Mouse (Mus musculus): Measurements from ENCODE around the gene Psap.

Gene Psap

GRCm38 (mm10) chr10:60265252-60265651 is 12.2 kb upstream of the Psap start:
- peak in 1 of 2 experiments; percentile 61 for DNase-seq

DNA sequence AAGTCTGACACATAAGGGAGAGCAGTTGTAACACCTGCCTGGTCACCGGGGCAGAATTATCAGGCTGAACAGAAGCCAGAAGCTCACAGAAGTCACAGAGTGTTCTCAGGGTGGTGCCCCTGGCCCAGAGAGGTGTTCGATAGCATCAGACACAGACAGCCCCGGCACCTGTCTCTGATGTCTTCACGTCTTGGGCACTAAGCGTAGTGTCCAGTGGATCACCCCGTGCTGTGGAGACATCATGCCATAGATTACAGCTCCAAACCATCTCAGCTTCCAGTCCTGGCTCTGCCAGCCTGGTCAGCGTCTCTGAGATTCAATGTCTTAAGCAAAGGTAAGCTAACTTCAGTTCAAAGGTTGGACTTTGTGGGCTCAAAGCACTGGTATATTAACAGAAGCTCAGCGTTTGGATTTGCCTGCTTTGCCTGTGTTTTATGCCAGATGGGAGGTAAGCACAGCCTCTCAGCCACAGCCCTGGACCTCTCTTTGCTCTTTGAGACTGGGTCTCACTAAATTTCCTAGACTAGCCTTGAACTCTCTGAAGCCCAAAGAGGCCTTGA is 10.5 kb upstream of the Psap start:
- DNase-seq = no peak

DNA sequence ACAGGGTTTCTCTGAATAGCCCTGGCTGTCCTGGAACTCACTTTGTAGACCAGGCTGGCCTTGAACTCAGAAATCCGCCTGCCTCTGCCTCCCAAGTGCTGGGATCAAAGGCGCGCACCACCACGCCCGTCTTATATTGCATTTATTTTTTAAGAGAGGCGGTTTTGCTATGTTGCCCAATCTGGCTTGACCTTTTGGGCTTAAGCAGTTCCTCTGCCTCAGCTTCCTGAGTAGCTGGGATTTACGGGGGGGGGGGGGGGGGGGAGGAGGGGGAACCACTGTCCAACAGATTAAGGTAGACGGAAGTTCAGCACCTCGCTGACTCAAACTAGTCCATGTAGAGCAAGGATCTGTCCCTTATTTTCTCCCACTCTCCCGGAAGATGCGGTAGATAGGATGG is 8.7 kb upstream of the Psap start:
- no peak for DNase-seq

GRCm38 (mm10) chr10:60269141-60270064 is 8.0 kb upstream of the Psap start:
- no peak for DNase-seq

DNA sequence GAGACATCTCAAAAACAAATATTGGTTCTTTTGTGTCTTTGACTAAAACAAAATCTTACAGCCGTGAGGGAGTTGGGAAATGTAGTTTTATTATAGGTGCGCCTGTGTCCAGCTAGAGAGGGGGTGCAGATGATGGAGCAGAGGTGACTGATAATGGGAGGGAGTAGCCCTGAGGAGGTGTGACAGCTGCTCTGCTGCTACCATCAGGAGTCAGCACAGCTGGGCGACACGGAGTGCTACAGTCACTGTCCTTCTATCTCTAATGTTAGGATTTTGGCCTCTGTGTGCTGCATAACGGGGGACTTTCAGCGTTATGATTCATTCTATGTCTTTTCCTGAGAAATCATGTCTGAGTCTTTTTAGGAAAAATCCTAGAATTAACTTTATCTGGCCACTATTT is 6.4 kb upstream of the Psap start:
- no peak for DNase-seq

- DNase-seq = no peak
These were observed 5.2 kb upstream of the Psap start for GRCm38 (mm10) chr10:60272241-60272640.

DNA sequence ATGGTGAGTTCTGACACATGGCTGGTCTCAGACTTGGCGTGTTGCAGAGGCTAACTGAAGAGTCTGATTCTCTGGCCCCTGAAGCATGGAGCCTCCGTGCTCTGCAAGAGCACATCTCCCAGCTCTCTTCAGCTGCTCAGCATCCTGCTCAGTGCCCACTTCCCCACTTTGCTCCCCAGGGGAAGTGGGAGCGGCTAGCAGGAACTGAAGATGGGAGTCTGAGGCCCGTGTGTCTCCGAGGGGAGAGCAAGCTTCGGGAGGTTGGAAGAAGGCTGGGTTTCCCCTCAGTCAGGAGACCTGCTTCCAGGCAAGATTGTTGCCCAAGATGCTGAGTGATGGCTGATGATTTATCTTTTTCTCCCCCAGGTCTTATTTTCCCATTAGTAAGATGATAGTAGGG is 4.0 kb upstream of the Psap start:
- peak in 1 of 2 experiments; percentile 28 for DNase-seq

GRCm38 (mm10) chr10:60278006-60278399 is 576 bp downstream of the Psap start:
- DNase-seq = no peak

DNA sequence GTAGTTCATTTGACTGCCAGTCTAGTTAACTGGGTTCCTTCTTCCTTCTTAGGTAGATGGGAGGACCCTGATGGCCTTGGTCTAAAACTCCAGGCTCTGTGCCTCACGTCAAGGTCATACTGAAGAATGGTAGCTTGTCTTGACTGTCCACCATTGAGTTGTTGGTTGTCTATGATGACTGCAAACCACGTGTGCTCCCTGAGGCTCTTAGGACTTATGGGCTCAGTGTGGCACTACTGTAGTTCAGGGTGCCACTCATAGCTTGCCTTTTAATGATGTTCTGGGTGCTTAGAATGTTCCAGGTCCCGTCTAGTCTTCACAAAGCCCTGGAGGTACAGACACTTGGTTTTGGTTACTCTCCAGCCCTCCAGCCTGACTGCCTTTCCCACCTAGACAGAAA is 1.4 kb downstream of the Psap start:
- no peak for DNase-seq

DNA sequence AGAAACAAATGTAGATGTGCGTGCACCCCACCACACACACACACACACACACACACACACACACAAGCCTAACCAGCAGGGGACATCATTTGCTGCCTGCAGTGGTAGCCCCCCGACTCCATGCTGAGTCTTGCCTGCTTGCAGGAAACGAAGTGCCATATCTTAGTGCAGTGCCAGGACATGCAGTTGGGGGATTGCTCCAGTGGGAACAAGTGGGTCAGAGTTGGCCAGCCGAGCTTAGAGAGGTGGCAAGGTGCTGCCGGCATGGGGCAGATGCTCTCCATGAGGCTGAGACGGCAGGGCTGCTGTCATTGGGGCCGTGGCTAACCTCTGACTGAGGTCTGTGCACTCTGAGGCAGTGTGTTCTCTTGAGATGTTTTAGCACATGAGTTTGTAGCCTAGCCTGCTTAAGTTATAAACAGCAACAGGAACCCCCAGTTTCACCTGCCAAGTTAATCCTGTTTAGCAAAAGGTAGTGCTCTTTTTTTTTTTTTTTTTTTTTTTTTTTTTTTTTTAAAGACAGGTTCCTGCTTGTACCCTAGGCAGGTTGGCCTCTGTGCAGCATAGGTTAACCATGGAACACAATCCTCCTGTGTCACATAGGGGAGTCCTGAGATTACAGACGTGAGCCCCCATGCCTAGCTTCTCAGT is 2.0 kb downstream of the Psap start:
- DNase-seq = no peak

DNA sequence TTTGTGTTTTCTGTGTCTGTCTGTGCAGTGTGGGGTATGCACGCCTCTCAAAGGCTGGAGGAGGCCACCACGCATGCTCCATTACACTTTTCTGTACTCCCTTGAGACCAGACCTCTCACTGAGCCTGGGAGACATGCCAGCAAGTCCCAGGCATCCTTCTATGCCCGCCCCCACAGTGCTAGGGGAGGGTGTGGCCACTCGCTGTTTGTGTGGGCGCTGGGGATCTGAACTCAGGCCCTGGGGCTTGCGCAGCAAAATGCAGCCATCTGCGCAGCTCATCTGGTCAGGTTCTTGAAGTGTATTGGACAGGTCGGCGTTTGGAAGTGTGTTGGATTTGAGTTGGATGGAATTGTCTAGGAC is 2.5 kb downstream of the Psap start:
- DNase-seq = peak; percentile 55 to 59

- no peak for DNase-seq
These were observed 2.9 kb downstream of the Psap start for GRCm38 (mm10) chr10:60280353-60280752.

- no peak for DNase-seq
These were observed 4.2 kb downstream of the Psap start for GRCm38 (mm10) chr10:60281571-60282050.

- no peak for DNase-seq
These were observed 4.9 kb downstream of the Psap start for GRCm38 (mm10) chr10:60282116-60283014.

DNA sequence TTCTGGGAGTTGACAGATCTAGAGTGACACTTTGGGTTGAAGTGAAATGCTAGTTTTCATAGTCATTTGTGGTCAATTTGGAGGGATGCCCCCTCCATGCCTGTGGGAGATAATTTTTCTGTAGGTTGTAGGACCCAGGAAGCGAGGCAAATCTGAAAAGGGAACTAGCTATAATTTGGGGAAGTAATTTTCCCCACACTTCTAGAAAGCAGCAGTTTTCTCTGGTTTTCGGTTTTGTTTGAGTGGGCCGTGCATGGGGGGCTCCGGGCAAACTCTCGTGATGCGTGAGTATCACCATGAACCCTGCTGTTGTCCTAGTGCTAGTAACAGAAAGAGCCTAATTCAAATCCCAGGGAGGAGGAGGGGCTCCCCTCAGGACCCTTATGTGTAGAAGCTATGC is 6.8 kb downstream of the Psap start:
- no peak for DNase-seq

- no peak for DNase-seq
These were observed 7.3 kb downstream of the Psap start for GRCm38 (mm10) chr10:60284676-60285111.

- no peak for DNase-seq
These were observed 7.8 kb downstream of the Psap start for GRCm38 (mm10) chr10:60285183-60285582.

GRCm38 (mm10) chr10:60285676-60286372 is 8.4 kb downstream of the Psap start:
- no peak for DNase-seq

GRCm38 (mm10) chr10:60286546-60286945 is 9.1 kb downstream of the Psap start:
- DNase-seq = no peak

DNA sequence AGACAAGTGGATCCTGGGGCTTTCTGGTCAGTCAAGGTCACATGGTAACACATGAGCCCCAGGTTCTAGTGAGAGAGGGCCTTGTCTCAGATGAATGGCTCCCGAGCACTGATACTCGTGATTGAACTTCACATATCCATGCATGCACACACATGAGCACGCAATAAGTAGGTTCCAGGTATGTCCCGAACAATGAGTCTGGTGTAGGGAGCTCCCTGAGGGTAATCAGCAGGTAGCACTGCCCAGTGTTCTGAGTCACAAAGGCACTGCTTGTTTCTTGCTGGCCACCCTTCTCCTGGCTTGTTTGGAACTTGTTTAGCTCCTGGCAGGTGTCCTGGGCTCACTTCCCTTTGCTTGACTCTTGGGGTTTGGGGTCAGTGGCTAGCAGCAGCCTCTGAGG is 9.7 kb downstream of the Psap start:
- no peak for DNase-seq

- DNase-seq = no peak
These were observed 10.3 kb downstream of the Psap start for GRCm38 (mm10) chr10:60287726-60288125.

DNA sequence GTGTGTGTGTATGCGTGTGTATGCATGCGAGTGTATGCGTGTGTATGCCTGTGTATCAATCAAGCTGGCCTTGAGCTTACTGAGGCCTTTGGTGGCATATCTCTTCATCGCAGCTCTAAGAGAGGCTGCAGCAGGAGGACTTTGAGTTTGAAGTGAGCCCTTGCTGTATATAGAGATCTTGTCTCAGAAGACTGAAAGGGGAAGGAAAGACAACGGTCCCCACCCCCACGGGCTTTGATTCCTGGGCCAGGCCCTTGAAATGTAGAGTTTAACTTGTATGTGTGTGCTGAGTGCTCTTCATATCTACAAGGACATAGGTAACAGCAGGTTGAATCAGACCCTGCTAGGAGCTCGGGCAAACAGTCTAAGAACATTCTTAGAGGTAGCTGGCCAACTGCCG is 11.8 kb downstream of the Psap start:
- peak; percentile 65 to 75 for DNase-seq
